Mouse (Mus musculus) mature B cell (primary cell): Measurements from ENCODE around the gene 1700019N19Rik.

Experiments
- in situ Hi-C: fragments of 300-500 bp; cut with MboI; formaldehyde crosslinking; loops from 2 replicates; pipeline ENCODE4 v1.14.3; 2019

The 1700019N19Rik gene

GRCm38 (mm10) chr19:58806364-58806763 is 12.1 kb upstream of the 1700019N19Rik start:
- in situ Hi-C loops: loop anchor here (10.0 kb wide), 1 partner anchor 108 kb away; no protein-coding TSS in a partner anchor

- in situ Hi-C loops: loop anchor here (10.0 kb wide), 1 partner anchor 110 kb away; no protein-coding TSS in a partner anchor
These were observed 11.0 kb upstream of the 1700019N19Rik start for GRCm38 (mm10) chr19:58805191-58805779.

- in situ Hi-C loops: no loop called here
These were observed 931 bp upstream of the 1700019N19Rik start for GRCm38 (mm10) chr19:58795114-58795669.

GRCm38 (mm10) chr19:58789194-58789593 is 5.1 kb downstream of the 1700019N19Rik start:
- in situ Hi-C loops: no loop called here

GRCm38 (mm10) chr19:58783938-58784337 is 10.3 kb downstream of the 1700019N19Rik start:
- in situ Hi-C loops: no loop called here

- in situ Hi-C loops: no loop called here
These were observed 12.7 kb downstream of the 1700019N19Rik start for GRCm38 (mm10) chr19:58781566-58781965.

- in situ Hi-C loops: no loop called here
These were observed 17.8 kb downstream of the 1700019N19Rik start for GRCm38 (mm10) chr19:58776461-58776860.

GRCm38 (mm10) chr19:58767329-58767728 is 26.9 kb downstream of the 1700019N19Rik start:
- in situ Hi-C loops: no loop called here

GRCm38 (mm10) chr19:58762848-58763541 is 31.3 kb downstream of the 1700019N19Rik start:
- in situ Hi-C loops: no loop called here

- in situ Hi-C loops: no loop called here
These were observed 31.9 kb downstream of the 1700019N19Rik start for GRCm38 (mm10) chr19:58762316-58762715.

GRCm38 (mm10) chr19:58759423-58759822 is 34.8 kb downstream of the 1700019N19Rik start, which contains the start of gene Pnliprp2:
TSS of gene Pnliprp2 (plus strand) at chr19:58759719.
- in situ Hi-C loops: no loop called here

GRCm38 (mm10) chr19:58758871-58759270 is 35.4 kb downstream of the 1700019N19Rik start:
- in situ Hi-C loops: no loop called here

- in situ Hi-C loops: no loop called here
These were observed 42.8 kb downstream of the 1700019N19Rik start for GRCm38 (mm10) chr19:58751504-58751903.

- in situ Hi-C loops: no loop called here
These were observed 43.4 kb downstream of the 1700019N19Rik start for GRCm38 (mm10) chr19:58750822-58751221.

GRCm38 (mm10) chr19:58747498-58748000 is 46.7 kb downstream of the 1700019N19Rik start:
- in situ Hi-C loops: no loop called here

GRCm38 (mm10) chr19:58743736-58744135 is 50.5 kb downstream of the 1700019N19Rik start:
- in situ Hi-C loops: no loop called here

- in situ Hi-C loops: no loop called here
These were observed 51.5 kb downstream of the 1700019N19Rik start for GRCm38 (mm10) chr19:58742711-58743110.

- in situ Hi-C loops: no loop called here
These were observed 53.2 kb downstream of the 1700019N19Rik start for GRCm38 (mm10) chr19:58741036-58741435.

- in situ Hi-C loops: no loop called here
These were observed 56.1 kb downstream of the 1700019N19Rik start for GRCm38 (mm10) chr19:58738111-58738510.
